Mouse (Mus musculus) lung, postnatal 0 days (tissue): ENCODE data around the gene Setd1b. TPM values are rescaled to one million over a fixed set of nuclear protein-coding genes. Genes with fewer than 3 reads are reported as not detected.
"Not testable (repeated sequence)": the region's sequence is repeated elsewhere in the genome, so short reads cannot be mapped to it uniquely, and the experiment has no call there.

ENCODE experiments used
- ATAC-seq: fragments of 200-750 bp; cut with Nextera tagmentation; 2 replicates; pipeline ENCODE4 v1.8.0; 2017; ENCODE audit warnings: moderate library complexity
- DNase-seq: peaks from one replicate; pipeline ENCODE4 v3.0.0-alpha.2; 2016; ENCODE audit warnings: low spot score
- H3K27ac ChIP-seq: fragments of 300-500 bp; sonication (generic); 2 replicates; pipeline ENCODE4 v1.5.1; 2014; ENCODE audit warnings: antibody characterized with exemption, mild to moderate bottlenecking, low read length, mixed read lengths
- H3K27me3 ChIP-seq: fragments of 300-500 bp; sonication (generic); replicated peaks from 2 replicates; pipeline ENCODE4 v1.6.1; 2014; ENCODE audit warnings: low read length, mixed read lengths; ENCODE audit not compliant: insufficient read depth
- H3K36me3 ChIP-seq: fragments of 300-500 bp; sonication (generic); 2 replicates; pipeline ENCODE4 v1.6.1; 2014; ENCODE audit warnings: low read length, mixed read lengths; ENCODE audit not compliant: insufficient read depth
- H3K4me1 ChIP-seq: fragments of 300-500 bp; sonication (generic); 2 replicates; pipeline ENCODE4 v1.6.1; 2014; ENCODE audit warnings: antibody characterized with exemption, low read depth, low read length, mixed read lengths; ENCODE audit not compliant: insufficient read depth
- H3K4me2 ChIP-seq: fragments of 300-500 bp; sonication (generic); replicated peaks from 2 replicates; pipeline ENCODE4 v1.6.1; 2014; ENCODE audit warnings: low read depth, mild to moderate bottlenecking, low read length, moderate library complexity, mixed read lengths
- H3K4me3 ChIP-seq: fragments of 300-500 bp; sonication (generic); 2 replicates; pipeline ENCODE4 v1.5.1; 2014; ENCODE audit warnings: low read depth, low read length
- H3K9ac ChIP-seq: fragments of 300-500 bp; sonication (generic); replicated peaks from 2 replicates; pipeline ENCODE4 v1.6.1; 2014; ENCODE audit warnings: low read depth, mild to moderate bottlenecking
- H3K9me3 ChIP-seq: fragments of 300-500 bp; sonication (generic); 2 replicates; pipeline ENCODE4 v1.6.1; 2016; ENCODE audit warnings: low read length, mixed read lengths
- CTCF ChIP-seq: IDR thresholded peaks from 2 replicates; pipeline ENCODE4 v1.5.1; 2016; ENCODE audit warnings: antibody characterized with exemption, mild to moderate bottlenecking
- EP300 ChIP-seq: IDR thresholded peaks from 2 replicates; pipeline ENCODE4 v1.6.1; 2016; ENCODE audit warnings: antibody characterized with exemption, mild to moderate bottlenecking, control low read depth
- WGBS: fragments of 180-500 bp; shearing (Covaris S2); extraction: QIAGEN DNeasy Blood & Tissue Kit; methylation state at CpG from one replicate; pipeline ENCODE4 v1.1.7; 2014; 5-methylcytosine and 5-hydroxymethylcytosine counted together
- polyA plus RNA-seq: library from polyadenylated mRNA; unstranded; fragments of >200 nt; fragmentation: Nextera tagmentation; extraction: Ambion mirVana; gene quantifications from 2 replicates; pipeline ENCODE4 v1.2.1, GENCODE M21; 2015

Setd1b gene
- polyA plus RNA-seq, 1 experiment from 2014 or later = 6.2 TPM

DNA sequence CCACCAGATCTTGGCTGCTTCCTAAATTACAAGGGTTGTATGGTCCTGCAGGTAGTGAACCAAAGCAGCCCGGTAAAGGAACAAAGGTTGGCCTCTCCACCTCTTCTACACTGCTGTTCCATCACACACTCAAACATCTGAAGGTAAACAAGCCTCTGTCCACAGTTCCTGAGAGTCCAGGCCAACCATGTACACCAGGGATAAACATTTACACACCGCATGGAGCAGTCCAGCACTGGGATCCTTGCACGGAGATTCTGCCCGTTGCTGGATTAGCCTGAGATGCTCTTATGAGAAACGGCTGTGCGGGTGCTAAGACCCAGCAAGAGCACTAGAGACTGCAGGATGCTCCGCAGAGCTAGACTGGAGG, 59.5 kb downstream of the Setd1b start:
- Histone ChIP-seq H3K27ac (no peak overlapping the region), H3K9me3 (no peaks in the 10 kb centered on the region), H3K4me3 (no peak overlapping the region), H3K4me1 (no peaks in the 10 kb centered on the region), H3K36me3 (no peaks in the 10 kb centered on the region), H3K27me3 (no peaks in the 10 kb centered on the region), H3K4me2 (no peak overlapping the region), H3K9ac (no peak overlapping the region)
- ATAC-seq (no peak), DNase-seq (no peak)
- TF ChIP-seq EP300 = no peak
- no peak for TF ChIP-seq CTCF
- 54% methylated on average over 7 of the region's 7 CpGs for WGBS

GRCm38 (mm10) chr5:123201987-123202386, 60.0 kb downstream of the Setd1b start:
- no peak overlapping the region for H3K4me3 ChIP-seq
- H3K9ac ChIP-seq = no peak overlapping the region
- no peaks in the 10 kb centered on the region for H3K27me3 ChIP-seq
- no peak overlapping the region for H3K4me2 ChIP-seq
- 65% methylated on average over 5 of the region's 5 CpGs for WGBS
- no peak for ATAC-seq
- no peaks in the 10 kb centered on the region for H3K4me1 ChIP-seq
- no peaks in the 10 kb centered on the region for H3K36me3 ChIP-seq
- TF ChIP-seq EP300 (no peak), CTCF (no peak)
- no peaks in the 10 kb centered on the region for H3K9me3 ChIP-seq
- no peak for DNase-seq
- no peak overlapping the region for H3K27ac ChIP-seq

DNA sequence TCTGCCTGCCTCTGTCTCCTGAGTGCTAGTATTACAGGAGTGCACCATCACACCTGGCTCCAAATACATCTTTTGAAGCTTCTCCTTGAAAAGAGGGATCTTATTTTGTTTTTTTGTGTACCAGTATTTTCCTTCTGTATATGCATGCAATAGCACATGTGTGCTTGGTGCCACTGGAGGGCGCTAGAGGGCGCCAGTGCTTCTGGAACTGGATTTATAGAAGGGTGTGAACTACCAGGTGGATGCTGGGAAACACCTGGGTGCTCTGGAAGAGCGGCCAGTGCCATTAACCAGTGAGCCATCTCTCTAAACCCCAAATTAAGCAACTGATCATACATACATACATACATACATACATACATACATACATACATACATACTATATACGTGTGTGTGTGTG, 60.8 kb downstream of the Setd1b start:
- not testable (repeated sequence) for H3K9ac ChIP-seq

DNA sequence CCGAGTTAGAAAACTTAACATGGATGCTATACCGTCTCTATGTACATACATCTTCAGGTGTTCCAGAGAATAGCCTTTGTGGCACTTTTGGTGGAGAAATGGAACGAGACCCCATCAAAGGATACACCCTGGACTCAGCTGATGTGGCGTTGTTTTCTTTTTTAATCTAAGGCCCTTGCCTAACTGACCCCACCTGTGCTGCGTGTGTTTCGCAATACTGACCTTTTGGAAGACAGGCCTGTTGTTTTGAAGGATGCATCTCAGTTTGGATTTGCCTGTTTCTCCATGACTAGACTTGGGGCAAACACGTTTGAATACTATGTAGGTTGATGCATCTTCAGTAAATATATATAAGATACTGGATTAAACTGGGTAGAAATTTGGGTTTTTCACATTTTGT, 61.6 kb downstream of the Setd1b start:
- 83% methylated on average over 7 of the region's 7 CpGs for whole genome bisulfite sequencing
- not testable (repeated sequence) for H3K9me3 ChIP-seq

More for the DNA sequence above, 60.8 kb downstream of the Setd1b start:
- H3K9me3 ChIP-seq, H3K4me3 ChIP-seq, H3K36me3 ChIP-seq, DNase-seq, H3K4me1 ChIP-seq, ATAC-seq, H3K27ac ChIP-seq, H3K4me2 ChIP-seq, H3K27me3 ChIP-seq: not testable (repeated sequence)
- 50% methylated on average over 3 of the region's 4 CpGs for WGBS

More for the DNA sequence above, 61.6 kb downstream of the Setd1b start:
- not testable (repeated sequence) for ATAC-seq, H3K27ac ChIP-seq, H3K4me2 ChIP-seq, H3K4me3 ChIP-seq, H3K36me3 ChIP-seq, H3K4me1 ChIP-seq, H3K27me3 ChIP-seq, DNase-seq, H3K9ac ChIP-seq

Other genes with a start within 250 kb of the Setd1b start
- 12.2 and 13.7 TPM in 2 replicates for gene Kdm2b, start 152.4 kb upstream of the Setd1b start, polyA plus RNA-seq
- gene Orai1, start 127.1 kb upstream of the Setd1b start, polyA plus RNA-seq = 54.7 and 55.2 TPM in 2 replicates
- 5.3 and 8.3 TPM in 2 replicates for gene Morn3, start 95.2 kb upstream of the Setd1b start, polyA plus RNA-seq
- gene Tmem120b, start 73.8 kb upstream of the Setd1b start, polyA plus RNA-seq = 11.9 and 12.2 TPM in 2 replicates
- 12.4 and 16.8 TPM in 2 replicates for gene Rhof, start 9.5 kb upstream of the Setd1b start, polyA plus RNA-seq
- gene Psmd9, start 27.2 kb downstream of the Setd1b start, polyA plus RNA-seq = 61.3 and 62.0 TPM in 2 replicates
- 0.19 TPM in 1 of 2 replicates, not detected in the other for gene Hpd, start 40.5 kb downstream of the Setd1b start, polyA plus RNA-seq
- 1.9 and 2.5 TPM in 2 replicates for gene Wdr66, start 109.9 kb downstream of the Setd1b start, polyA plus RNA-seq
- 7.7 and 7.9 TPM in 2 replicates for gene Bcl7a, start 201.6 kb downstream of the Setd1b start, polyA plus RNA-seq